8 mouse cellular contexts compared by ENCODE assay signal in the genomic region with DNA sequence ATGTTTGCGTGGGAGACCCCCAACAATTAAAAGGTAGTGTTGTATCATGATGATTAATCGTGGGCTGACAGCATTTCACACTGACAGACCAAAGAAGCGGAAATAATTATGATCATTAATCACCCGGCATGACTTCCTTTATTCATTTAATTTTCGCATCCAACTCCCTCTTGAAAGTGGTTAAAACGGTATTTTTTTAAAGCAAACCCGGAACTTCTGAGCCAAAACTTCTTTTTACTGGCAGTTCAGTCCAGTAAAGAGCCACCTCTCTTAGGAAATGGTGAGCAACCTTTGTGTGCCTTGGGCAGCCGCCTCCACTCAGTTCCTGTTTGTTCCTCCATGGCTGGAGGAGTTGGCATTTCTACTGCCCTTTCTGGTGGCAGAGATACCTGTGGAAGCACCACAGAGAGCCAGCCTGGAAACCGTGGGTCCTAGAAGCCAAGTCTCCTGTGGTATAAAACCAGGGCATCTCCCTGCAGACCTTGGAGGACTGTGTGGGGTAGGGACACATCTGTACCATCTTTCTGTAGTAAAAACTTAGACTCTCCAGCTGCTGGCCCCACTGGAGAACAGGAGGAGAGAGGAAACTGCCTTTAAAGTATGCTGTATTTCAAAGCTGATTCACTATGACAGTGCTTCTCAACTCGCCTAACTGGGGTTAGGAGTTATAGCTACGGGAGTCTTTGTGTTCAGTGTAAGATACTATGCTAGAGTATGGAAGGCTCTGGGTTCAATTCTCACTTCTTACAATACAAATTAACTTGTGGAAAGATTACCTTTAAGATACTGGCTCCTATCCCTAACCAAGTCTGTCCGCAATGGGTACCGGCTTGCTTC. TPM values are rescaled to one million over a fixed set of nuclear protein-coding genes. Genes with fewer than 3 reads are reported as not detected.
DNase-seq lines count a peak whose midpoint lies in the region; ATAC-seq and TF ChIP-seq lines count a peak whose summit lies in the region.

No protein-coding gene starts in this region.

- H3K27me3 ChIP-seq in thymus, adult 2 months (ENCODE audit: control insufficient read depth, insufficient read depth, low read length), result no peaks in the 10 kb centered on the region
- H3K27me3 ChIP-seq in hindbrain, embryonic 14.5 days (ENCODE audit: control insufficient read depth, insufficient read depth, low read length), result no peaks in the 10 kb centered on the region
- no peaks in the 10 kb centered on the region for H3K27me3 ChIP-seq in liver, embryonic 14.5 days (ENCODE audit: control insufficient read depth, insufficient read depth, low read length)
- no peaks in the 10 kb centered on the region for H3K27me3 ChIP-seq in neural tube, embryonic 12.5 days (replicated peaks)

- H3K4me2 ChIP-seq in hindbrain, embryonic 14.5 days (replicated peaks), result peak overlapping the region; percentile 79
- peak overlapping the region; percentile 86 for H3K4me2 ChIP-seq in liver, embryonic 14.5 days (ENCODE audit: low read depth)
- H3K4me2 ChIP-seq in neural tube, embryonic 12.5 days (replicated peaks), result peak overlapping the region; percentile 80

- TF ChIP-seq CTCF in thymus, adult 2 months (IDR thresholded peaks at IDR 0.05; ENCODE audit: borderline replicate concordance, control insufficient read depth, extremely low read depth, insufficient read depth, low read length, poor library complexity), result no peak
- no peak for TF ChIP-seq CTCF in liver, embryonic 14.5 days (IDR thresholded peaks at IDR 0.05; ENCODE audit: low read depth)

- peak overlapping the region; percentile 76 for H3K4me3 ChIP-seq in thymus, adult 2 months (ENCODE audit: control insufficient read depth, insufficient read depth, low read length)
- H3K4me3 ChIP-seq in hindbrain, embryonic 14.5 days (replicated peaks; ENCODE audit: low read length), result peak overlapping the region; percentile 83
- peak overlapping the region; percentile 74 to 76 for H3K4me3 ChIP-seq in liver, embryonic 14.5 days (ENCODE audit: insufficient read depth in 1 of 2, low read depth in 2 of 2, low read length in 2 of 2)
- H3K4me3 ChIP-seq in neural tube, embryonic 12.5 days, result peak overlapping the region; percentile 63

- H3K27ac ChIP-seq in thymus, adult 2 months (ENCODE audit: control insufficient read depth, insufficient read depth, low read length), result peak overlapping the region; percentile 65
- peak overlapping the region; percentile 88 for H3K27ac ChIP-seq in hindbrain, embryonic 14.5 days
- peak overlapping the region; percentile 36 for H3K27ac ChIP-seq in liver, embryonic 14.5 days
- H3K27ac ChIP-seq in neural tube, embryonic 12.5 days, result no peak overlapping the region

- no peak for TF ChIP-seq EP300 in liver, embryonic 14.5 days (IDR thresholded peaks at IDR 0.05; ENCODE audit: low read depth)

- peaks cover 26% of the 10 kb centered on the region for H3K4me1 ChIP-seq in thymus, adult 2 months (replicated peaks; ENCODE audit: control insufficient read depth, insufficient read depth, low read length)
- peaks cover 12% of the 10 kb centered on the region for H3K4me1 ChIP-seq in hindbrain, embryonic 14.5 days (replicated peaks; ENCODE audit: control insufficient read depth, insufficient read depth, low read length)
- peaks cover 0 to 14% of the 10 kb centered on the region in 2 experiments; a peak in 2 of 4 replicates for H3K4me1 ChIP-seq in liver, embryonic 14.5 days (replicated peaks; ENCODE audit: control insufficient read depth in 2 of 2, insufficient read depth in 2 of 2, low read length in 1 of 2)
- no peaks in the 10 kb centered on the region for H3K4me1 ChIP-seq in neural tube, embryonic 12.5 days

- no peaks in the 10 kb centered on the region for H3K36me3 ChIP-seq in thymus, adult 2 months (ENCODE audit: control insufficient read depth, insufficient read depth, low read length)
- H3K36me3 ChIP-seq in hindbrain, embryonic 14.5 days (replicated peaks; ENCODE audit: control insufficient read depth, insufficient read depth), result no peaks in the 10 kb centered on the region
- H3K36me3 ChIP-seq in liver, embryonic 14.5 days (replicated peaks; ENCODE audit: control insufficient read depth, insufficient read depth, low read depth), result no peaks in the 10 kb centered on the region
- H3K36me3 ChIP-seq in neural tube, embryonic 12.5 days, result no peaks in the 10 kb centered on the region

- ATAC-seq in hindbrain, embryonic 14.5 days (ENCODE audit: low FRiP score), result no peak
- no peak for ATAC-seq in liver, embryonic 14.5 days (ENCODE audit: insufficient read depth)
- ATAC-seq in neural tube, embryonic 12.5 days (ENCODE audit: low FRiP score, low read depth), result no peak

- H3K9ac ChIP-seq in hindbrain, embryonic 14.5 days, result peak overlapping the region; percentile 94
- H3K9ac ChIP-seq in liver, embryonic 14.5 days (replicated peaks), result peak overlapping the region; percentile 88
- H3K9ac ChIP-seq in neural tube, embryonic 12.5 days, result peak overlapping the region; percentile 78; the same call in 1 of the 2 replicates

- no peaks in the 10 kb centered on the region for H3K9me3 ChIP-seq in hindbrain, embryonic 14.5 days (ENCODE audit: control insufficient read depth, low read length)
- no peaks in the 10 kb centered on the region for H3K9me3 ChIP-seq in liver, embryonic 14.5 days (ENCODE audit: control insufficient read depth, low read length)
- H3K9me3 ChIP-seq in neural tube, embryonic 12.5 days, result no peaks in the 10 kb centered on the region

- peak; percentile 16 for DNase-seq in thymus, adult 2 months
- DNase-seq in thymus, postnatal 10 days (ENCODE audit: low spot score in 2 of 2), result no peak
- DNase-seq in embryo, embryonic 9.5 days (ENCODE audit: extremely low spot score), result peak; percentile 17
- DNase-seq in hindbrain, embryonic 14.5 days (ENCODE audit: low spot score), result peak; percentile 46
- DNase-seq in liver, embryonic 14.5 days (ENCODE audit: low read depth in 3 of 3, low spot score in 3 of 3), result no peak
- no peak for DNase-seq in layer of hippocampus, postnatal 25 days (ENCODE audit: extremely low spot score in 1 of 2, low spot score in 1 of 2)
- no peak for DNase-seq in right cerebral cortex, postnatal 4 days

- 4% methylated on average over 13 of the region's 13 CpGs for WGBS in thymus, adult 2 months
- 34% methylated on average over 13 of the region's 13 CpGs for WGBS in hindbrain, embryonic 14.5 days
- 25% methylated on average over 13 of the region's 13 CpGs for WGBS in liver, embryonic 14.5 days (ENCODE audit: insufficient replicate concordance)
- whole genome bisulfite sequencing in neural tube, embryonic 12.5 days, result 37% methylated on average over 13 of the region's 13 CpGs

- no peak for TF ChIP-seq POLR2A in thymus, adult 2 months (IDR thresholded peaks at IDR 0.05; ENCODE audit: control insufficient read depth, extremely low read depth, insufficient read depth, low read length, poor library complexity)

RNA-seq across cellular contexts. Expression of gene Dap, which starts 0.9 kb away (rescaled TPM):
- polyA plus RNA-seq in thymus, adult 2 months (2012; rRNA removed), result 34.9 and 48.1 TPM in 2 replicates
- polyA plus RNA-seq in hindbrain, embryonic 14.5 days (2014; fragmentation: Nextera tagmentation; extraction: Ambion mirVana), result 25.4 and 36.2 TPM in 2 replicates
- 22.5 and 35.5 TPM in 2 replicates for polyA plus RNA-seq in liver, embryonic 14.5 days (2012; rRNA removed)
- 41.2 and 44.4 TPM in 2 replicates for polyA plus RNA-seq in liver, embryonic 14.5 days (2014; fragmentation: Nextera tagmentation; extraction: Ambion mirVana)
- 44.0 and 44.5 TPM in 2 replicates for polyA plus RNA-seq in neural tube, embryonic 12.5 days (2016; fragmentation: Nextera tagmentation; extraction: Ambion mirVana)
- 1 to 10 TPM; 9.1 to 9.8 TPM for total RNA-seq in layer of hippocampus, postnatal 25 days (2021)

Comparison
In these comparisons a context has a peak if more than half of its experiments do, and no peak if none do; other contexts are left out.
1. DNase-seq: peak in thymus, adult 2 months (single experiment), embryo, embryonic 9.5 days (single experiment) and hindbrain, embryonic 14.5 days (single experiment); none in thymus, postnatal 10 days (0 of 2), liver, embryonic 14.5 days (0 of 3), layer of hippocampus, postnatal 25 days (0 of 2) and right cerebral cortex, postnatal 4 days (single experiment).
2. Peak in every context shown above with its lines, with median percentiles within 50 percentile points of each other: H3K4me3 ChIP-seq, H3K4me2 ChIP-seq and H3K9ac ChIP-seq.